Mouse (Mus musculus): ENCODE results near the gene Bpifb9a.
"Not testable (repeated sequence)": the region's sequence is repeated elsewhere in the genome, so short reads cannot be mapped to it uniquely, and the experiment has no call there.

Bpifb9a gene

DNA sequence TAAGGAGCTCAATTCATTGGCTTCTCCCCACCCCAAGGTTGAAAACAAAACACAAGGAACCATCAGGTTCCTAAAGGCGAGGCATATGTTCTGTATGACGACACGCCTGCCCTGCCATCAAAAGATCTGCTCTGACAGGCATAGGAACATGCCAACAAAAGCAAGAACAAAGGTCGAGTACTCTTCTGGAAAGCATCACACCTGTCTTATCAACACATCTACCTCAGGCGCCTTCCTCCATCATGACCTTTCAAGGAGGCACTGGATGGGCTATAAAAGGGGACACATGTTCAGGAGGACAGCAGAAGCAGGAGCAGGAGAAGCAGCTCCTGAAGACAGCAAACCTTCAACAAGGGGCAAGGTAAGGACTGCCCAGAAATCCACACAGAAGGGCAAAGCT lies at the start of gene Bpifb9a:
Gene Bpifb9a (plus strand): TSS at position 301 of the 400 bp plus-strand sequence.
- not testable (repeated sequence) for DNase-seq

DNA sequence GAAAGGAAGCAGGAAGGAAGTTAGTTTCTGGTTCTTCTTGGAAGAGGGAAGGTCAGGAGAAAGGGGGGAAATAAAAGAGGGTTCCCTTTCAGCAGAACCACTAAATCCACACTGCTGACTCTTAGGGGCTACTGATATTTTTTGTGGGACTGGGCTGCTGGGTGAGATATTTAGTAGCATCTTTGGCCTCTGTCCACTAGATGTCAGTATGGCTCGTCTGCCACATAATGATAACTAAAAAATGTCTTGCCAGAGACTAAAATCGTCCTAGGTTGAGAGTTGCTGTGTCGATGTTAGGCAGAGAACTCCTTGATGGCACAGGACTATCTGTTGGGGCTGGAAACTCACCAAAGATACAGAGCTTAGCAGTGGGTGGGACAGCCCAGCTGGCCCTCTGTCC lies 48.5 kb upstream of the Bpifb9a start:
- DNase-seq, result no peak

DNA sequence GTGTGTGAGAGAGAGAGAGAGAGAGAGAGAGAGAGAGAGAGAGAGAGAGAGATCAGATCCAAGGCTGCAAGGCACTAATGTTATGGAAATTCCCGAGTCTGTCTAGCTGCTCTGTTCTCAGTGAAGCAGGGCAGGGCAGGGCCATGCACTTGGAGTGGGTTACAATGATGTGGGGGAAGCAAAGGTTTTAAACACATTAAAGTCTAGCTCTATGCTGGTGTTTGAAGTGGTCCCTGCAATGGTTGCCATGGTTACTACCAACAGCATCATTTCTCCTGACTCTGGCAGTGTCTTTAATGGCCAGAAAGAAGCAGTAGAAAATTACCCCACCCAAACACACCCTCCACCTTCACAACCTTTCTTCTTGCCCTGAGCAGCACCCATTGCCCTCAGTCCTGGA lies 46.5 kb upstream of the Bpifb9a start:
- no peak for DNase-seq

DNA sequence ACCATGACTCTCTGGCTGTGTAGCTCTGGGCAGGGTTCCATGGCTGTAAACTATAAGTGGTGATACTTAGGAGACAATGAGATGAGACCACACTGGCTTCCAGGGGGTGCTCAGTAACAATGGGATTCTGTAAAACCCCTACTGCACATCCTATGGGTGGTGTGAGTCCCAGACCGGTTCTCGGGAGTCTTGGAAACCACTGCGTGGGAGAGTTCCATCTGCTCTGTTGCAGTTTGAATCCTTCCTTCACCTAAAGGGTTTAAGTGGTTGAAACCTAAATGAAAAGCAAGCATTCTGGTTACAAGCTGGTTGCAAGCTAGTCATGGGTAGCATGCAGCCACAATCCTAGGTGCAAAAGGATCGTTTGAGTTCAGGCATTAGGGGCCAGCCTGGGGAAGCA lies 45.8 kb upstream of the Bpifb9a start:
- no peak for DNase-seq

DNA sequence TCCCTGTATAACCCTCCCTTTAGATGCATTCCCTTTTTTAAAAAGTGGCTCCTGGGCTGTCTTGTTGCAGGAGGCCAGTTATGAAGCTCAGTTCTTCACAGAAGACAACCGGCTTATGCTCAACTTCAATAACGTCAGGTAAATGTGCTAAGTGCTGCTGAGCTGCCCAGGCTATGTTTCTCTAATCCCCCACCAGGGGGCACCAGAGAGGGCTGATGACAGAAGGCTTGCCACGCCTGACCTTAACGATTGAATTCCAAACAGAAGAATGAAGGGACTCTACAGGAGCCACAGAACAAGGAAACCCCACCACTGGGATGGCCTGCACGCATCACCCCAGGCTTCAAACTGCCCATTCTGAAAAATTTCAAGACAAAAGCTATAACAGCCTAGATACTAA lies 42.5 kb upstream of the Bpifb9a start:
- peak; percentile 48 to 67 for DNase-seq

DNA sequence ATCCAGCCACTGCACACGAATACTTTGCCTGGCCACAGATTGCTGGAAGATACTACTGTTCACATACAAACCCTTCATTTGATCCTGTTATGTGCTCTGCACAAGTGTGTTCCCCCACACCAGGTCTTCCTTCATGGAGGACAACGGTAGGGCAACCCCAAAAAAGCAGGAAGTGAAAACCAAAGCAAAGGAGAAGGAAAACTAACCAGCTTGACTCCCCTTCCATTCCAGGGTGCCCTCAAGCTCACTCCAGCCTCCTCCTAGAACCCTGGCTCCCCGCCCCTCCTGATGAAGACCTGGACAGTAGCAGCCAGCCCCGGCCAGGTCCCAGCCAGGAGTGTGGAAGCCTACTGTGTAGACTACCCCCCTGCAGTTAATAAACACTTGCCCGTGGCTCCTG lies 37.7 kb upstream of the Bpifb9a start:
- no peak for DNase-seq

DNA sequence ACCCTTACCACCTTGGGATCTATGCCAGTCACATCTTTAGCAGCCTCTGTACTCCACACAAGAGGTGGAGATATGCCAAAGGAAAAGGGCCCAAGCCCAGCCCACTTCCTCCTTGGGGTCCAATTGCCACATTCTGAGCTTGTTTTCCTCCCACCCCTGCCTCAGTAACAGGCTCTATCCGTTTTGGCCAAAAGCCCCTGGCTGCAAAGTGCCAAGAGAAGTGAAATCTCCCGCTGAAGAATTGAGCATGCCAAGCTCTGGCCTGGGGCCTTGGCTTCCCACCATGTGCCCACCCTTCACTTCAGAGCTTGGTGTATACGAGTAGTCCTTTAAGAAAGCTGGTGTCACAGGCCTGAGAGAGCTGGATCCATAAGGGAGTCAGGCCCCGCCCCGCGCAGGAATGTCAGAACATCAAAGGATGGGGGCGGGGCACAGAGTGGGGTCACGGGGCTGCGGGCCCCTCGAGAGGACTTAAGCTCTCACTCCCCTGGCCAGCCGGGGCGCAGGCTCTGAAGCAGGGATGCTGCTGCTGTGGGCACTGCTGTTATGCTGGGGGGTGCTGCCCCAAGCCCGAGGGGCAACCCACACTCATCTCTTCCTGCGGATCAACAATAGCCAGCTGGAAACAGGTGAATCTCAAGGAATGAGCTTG lies 34.3 kb upstream of the Bpifb9a start, which contains the start of gene Bpifb5:
Gene Bpifb5 (plus strand): TSS at position 478 of the 652 bp plus-strand sequence.
- peak in 1 of 2 experiments; percentile 6 for DNase-seq

DNA sequence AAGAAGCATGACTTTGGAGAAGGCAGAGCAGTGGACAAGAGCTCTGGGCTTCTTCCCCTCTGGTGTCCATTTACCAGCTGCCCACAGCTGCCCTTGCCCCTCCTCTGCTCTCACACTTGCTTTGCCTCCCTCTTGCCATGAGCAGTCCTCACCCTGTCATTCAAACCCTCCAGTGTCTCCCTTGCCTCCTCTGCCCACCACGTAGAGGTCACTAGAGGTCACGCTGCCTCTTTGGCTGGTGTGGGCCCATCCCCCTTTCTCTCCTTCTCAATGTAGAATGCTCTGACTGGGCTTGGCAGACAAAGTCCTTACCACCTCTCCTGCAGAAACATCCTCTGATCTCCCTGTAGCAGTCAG lies 33.8 kb upstream of the Bpifb9a start:
- DNase-seq, result no peak

DNA sequence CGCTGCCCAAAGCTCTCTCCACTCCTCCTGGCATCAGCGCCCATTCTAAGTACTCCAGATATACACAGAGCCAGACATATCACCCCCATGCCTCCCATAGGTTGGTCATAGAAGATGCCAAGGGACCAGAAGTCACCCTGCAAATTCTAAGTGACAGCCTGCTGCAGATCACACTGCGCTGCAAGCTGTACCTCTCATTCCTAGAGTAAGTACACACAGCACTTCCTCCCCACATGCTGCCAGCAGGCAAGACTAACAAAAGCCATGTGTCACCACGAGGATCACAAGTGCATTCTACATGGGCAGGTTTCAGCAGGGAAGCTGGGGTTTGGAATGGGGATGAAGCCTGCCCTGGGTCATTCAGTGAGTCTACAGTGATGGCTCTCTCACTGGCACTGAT lies 30.7 kb upstream of the Bpifb9a start:
- DNase-seq, result no peak

DNA sequence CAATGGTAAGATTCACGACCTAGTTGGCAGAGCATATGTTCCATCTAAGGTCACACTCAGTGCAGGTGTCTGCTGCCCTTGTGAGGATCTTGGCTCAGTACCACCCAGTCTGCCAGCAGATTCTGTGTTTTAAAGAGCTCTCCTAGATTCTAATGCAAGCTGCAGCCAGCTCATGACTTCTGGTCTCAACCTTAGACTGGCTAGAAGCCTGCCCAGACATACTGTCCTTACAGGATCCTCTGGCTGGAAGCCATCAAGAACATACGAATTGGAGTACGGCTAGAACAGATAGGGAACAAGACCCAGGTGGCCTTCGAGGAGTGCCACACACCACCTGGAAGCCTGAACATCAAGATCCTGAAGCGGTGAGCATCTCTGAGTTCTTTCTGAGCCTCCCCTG lies 29.8 kb upstream of the Bpifb9a start:
- no peak for DNase-seq

DNA sequence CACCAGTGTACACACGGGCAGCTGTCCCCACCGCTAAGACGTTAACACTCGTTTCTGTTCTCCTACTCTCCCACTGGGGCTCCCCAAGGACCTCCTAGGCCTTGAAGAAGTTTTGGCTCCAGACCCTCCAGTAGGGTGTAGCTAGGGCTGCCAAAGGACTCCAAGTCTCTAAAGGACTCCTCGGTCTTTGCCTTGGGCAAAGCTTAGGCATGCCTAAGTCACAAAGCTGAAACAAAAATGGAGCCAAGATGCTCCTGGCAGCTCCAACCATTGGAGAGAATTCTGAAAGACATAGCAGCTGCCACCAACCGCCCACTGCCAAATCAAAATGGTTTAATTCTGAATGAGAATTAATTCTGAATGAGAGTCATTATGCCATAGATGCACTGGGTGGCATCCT lies 24.2 kb upstream of the Bpifb9a start:
- no peak for DNase-seq

DNA sequence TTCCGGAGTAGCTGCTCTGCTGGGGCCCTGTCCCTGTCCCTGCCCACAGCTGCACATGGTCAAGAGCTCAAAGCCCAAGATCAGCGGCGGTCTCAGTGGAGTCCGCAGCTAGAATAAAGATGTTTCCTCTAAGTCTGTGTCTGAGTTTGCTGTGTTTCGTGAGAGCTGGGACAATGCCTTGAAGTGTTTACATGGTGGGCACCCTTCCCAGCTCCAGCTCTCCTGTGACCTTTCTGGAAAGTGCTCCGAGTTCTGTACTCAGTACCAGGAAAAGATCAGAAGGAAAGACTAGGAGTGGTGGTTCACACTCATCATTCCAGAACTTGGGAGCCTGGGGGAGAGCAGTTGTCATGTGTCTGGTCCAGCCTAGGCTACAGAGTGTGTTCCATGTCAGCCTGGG lies 16.9 kb upstream of the Bpifb9a start:
- DNase-seq, result no peak

DNA sequence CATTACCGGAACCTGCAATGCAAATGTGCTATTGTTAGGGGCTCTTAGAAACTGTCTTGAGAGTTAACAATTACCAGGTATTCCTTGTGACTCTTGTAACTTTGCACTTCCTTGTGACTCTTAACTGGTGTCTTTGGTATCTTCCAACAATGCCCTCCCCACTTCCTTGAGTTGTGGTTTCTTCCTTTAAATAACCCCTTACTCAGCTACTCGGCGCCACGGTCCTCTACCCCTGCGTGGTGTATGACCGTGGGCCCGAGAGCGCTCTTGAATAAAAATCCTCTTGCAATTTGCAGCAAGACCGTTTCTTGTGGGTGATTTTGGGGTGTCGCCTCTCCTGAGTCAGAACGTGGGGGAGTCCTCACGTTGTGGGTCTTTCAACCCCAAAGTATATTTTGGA lies 14.9 kb upstream of the Bpifb9a start:
- not testable (repeated sequence) for DNase-seq

DNA sequence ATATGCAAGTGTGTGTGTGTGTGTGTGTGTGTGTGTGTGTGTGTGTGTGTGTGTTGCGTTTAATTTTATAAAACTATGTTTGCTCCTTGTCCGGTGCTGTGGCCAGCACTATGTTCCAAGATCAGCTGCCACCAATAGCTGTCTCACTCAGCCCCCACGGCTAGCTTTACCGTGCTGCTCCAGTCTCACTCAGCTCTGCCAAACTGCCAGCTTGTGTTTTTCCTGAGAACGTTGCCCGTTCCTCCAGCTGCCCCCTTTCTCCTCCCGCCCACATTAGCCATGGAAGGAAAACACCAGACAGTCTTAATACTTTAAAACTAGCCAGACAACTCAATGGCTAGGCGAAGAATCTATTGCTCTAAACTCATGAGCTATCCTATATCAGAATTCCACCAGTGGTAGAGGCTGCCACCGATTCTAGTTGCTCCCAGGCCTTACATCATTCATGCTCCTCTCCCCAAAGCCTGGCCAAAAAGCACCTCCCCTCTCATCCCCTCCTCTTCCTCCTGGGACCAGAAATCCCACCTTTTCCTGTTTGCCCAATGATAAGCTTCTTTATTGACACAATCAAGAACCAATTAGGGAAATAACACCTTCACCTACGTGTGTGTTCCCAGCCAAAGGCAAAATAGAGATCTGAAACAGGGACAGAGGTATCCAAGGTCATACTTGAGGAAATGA lies 14.2 kb upstream of the Bpifb9a start:
- no peak for DNase-seq

DNA sequence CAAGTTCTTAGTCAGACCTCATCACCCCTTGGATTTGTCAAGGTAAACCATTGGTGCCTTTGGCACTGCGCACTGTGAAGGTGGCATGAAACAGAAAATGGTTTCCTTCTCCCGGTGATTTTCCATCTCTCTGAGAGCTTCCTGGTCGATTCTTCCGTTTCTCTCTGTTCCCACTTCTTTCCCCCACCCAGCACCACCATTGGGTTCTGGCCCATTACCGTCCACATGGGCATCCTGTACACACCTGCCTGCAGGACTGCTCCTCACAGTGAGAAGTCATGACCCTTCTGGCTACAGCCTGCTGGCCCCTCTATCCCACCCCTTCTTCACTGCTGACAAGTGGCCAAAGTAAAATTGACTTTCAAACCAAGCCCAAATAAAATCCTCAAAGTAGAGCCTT lies 12.3 kb upstream of the Bpifb9a start:
- no peak for DNase-seq

DNA sequence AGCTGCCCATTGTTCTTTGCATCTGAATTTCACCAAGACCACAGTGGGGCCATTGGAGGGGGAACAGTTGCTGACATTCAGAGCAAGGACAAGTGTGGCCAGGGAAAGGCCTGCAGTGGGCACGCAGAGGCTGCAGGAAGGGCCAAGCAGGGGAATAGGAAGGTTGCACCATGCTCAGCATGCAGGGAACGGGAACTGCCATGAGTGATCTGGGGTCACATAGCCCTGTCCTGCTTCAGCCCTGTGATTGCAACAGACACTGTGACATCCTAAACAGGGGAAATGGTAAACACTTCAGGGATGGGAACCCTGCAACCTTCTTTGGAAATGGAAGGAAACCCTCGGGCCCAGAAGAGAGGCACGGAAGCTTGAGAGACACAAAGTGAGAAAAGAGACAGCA lies 2.4 kb upstream of the Bpifb9a start:
- not testable (repeated sequence) for DNase-seq

DNA sequence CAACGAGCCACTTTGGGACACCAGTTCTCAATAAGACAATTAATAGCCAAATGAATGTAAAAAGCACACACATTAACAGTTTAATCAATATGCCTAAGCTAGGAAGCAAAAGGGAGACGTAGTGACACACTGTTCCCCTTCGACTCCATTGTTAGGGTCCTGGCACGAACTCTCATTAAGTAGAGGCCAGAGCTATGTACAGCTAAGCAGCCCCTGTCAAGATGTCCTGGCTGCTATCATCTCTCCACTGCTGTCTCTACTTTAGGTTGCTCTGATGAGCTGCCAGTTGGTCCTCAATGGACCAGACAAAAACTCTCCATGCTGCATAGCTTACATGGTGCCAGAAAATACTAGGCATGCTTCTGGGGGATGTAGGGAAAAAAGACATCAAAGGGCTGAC lies 1.9 kb upstream of the Bpifb9a start:
- DNase-seq, result no peak

DNA sequence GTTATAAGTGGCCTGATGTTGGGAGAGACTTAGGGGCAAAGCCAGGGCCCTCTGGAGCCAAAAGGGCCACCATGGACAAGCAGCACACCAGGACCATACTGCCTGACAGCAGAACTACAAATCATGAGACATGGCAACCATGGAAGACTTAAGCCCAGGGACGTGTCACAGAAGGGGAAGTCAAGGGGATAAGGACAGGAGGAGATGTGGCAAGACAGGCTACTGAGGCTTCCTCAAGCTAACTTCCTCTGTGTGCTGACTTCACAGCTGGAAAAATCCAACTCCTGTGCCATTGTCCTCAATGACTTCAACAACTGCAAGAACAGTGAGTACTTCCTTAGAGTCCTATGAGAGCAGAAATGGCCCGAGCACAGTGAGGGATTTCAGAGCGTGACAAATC lies 6.7 kb downstream of the Bpifb9a start:
- DNase-seq, result not testable (repeated sequence)

DNA sequence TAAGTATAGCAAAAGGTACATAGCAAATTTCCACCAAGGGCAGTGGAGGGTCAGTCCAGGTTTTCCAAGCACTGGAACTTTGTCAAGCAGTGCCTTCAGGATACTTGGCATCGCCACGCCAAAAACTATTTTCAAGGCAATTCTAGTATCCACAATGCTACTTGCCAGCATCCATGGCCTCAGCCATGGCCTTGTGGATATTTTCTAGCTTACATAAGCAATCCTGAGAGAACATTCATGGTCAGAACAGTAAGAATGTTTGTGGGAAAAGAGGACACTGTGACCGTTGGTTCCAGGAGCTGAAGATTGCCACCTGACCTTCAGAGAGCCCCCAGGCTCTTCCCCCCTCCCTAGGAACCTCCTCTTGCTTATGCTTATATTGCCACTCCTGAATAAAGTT lies 34.2 kb downstream of the Bpifb9a start:
- not testable (repeated sequence) for DNase-seq

DNA sequence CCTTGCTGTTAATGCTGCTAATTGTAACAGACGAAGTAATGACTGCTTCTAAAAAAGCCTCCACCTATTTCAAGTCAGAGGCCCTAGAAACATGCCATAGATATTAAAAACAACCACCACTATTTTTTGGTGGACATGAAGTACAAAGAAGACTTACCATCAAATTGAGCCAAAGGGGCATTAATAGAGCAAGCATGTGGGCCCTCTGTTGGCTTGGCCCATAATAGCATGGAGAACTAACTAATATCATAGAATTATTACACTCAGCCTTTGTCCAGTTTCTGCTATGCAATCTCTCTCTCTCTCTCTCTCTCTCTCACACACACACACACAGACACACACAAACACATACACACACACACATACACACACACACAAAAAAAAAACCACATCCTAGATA lies 35.2 kb downstream of the Bpifb9a start:
- DNase-seq, result no peak

DNA sequence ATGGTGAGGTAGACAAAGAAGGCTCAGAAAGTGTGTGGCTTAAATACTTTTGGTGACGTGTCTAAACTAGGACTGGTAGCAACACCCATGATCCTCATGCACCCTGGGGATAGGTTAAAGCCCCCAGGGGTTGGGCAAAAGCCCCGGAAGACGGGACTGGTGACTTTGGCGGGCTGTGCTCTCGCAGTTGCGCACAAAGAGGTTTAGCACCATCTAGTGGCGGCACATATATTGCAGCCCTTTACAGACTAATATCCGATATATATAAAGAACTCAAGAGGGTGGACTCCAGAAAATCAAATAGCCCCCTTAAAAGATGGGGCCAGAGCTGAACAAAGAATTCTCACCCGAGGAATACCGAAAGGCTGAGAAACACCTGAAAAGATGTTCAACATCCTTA lies 37.1 kb downstream of the Bpifb9a start:
- DNase-seq, result peak; percentile 9 to 56

DNA sequence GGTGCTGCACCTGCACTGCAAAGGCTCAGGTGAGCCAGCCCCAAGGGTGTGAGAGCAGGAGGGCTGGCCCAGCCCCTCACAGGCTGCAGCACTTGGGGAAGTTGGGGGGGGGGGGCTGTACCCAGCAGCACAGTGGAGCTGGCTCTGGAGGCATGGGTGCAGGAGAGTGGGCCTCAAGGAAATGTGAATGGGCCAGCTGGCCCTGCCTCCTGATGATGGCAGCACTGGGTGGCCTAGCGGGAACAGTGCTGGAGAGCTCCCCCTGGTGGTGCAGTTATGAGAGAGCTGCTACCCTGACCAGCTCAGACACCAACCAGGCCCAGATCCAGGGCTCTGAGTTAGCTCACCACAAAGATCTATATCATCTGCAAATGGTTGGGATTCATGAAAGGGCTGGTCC lies 42.8 kb downstream of the Bpifb9a start:
- peak; percentile 35 to 59 for DNase-seq

DNA sequence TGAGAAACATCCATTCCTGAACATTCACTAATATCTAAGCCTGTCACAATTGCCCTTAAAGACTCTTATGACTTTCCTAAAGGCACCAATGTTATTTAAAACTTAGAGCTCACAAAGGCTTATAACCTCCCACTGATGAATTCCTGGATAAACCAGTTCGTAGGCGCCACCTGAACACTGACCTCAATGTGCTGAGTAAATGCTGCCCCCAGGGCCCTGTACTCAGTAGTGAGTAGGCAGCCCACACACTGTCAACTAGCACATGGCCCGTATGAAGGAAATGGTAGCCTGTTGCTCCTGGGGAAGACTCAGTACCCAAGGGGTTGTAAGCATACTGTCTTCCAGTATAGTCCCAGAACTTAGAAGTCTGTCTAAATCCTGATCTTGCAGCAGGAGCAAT lies 44.1 kb downstream of the Bpifb9a start:
- DNase-seq, result no peak

DNA sequence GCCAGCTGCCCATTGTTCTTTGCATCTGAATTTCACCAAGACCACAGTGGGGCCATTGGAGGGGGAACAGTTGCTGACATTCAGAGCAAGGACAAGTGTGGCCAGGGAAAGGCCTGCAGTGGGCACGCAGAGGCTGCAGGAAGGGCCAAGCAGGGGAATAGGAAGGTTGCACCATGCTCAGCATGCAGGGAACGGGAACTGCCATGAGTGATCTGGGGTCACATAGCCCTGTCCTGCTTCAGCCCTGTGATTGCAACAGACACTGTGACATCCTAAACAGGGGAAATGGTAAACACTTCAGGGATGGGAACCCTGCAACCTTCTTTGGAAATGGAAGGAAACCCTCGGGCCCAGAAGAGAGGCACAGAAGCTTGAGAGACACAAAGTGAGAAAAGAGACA lies 47.0 kb downstream of the Bpifb9a start:
- not testable (repeated sequence) for DNase-seq

DNA sequence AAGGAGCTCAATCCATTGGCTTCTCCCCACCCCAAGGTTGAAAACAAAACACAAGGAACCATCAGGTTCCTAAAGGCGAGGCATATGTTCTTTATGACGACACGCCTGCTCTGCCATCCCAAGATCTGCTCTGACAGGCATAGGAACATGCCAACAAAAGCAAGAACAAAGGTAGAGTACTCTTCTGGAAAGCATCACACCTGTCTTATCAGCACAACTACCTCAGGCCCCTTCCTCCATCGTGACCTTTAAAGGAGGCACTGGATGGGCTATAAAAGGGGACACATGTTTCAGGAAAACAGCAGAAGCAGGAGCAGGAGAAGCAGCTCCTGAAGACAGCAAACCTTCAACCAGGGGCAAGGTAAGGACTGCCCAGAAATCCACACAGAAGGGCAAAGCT lies 49.3 kb downstream of the Bpifb9a start, which contains the start of gene Bpifb9b:
Gene Bpifb9b (plus strand): TSS at position 301 of the 400 bp plus-strand sequence.
- DNase-seq, result not testable (repeated sequence)
